Mouse (Mus musculus) liver (tissue): Measurements from ENCODE around the gene Foxs1.

Experiments
- DNase-seq: peaks from one replicate; pipeline ENCODE4 v3.0.0-alpha.2; 2020; ENCODE audit warnings: mixed read lengths

Gene Foxs1

GRCm38 (mm10) chr2:152933048-152933447 is at the start of gene Foxs1:
Gene Foxs1, minus strand, starts transcription at chr2:152933208.
- DNase-seq: peak; percentile 26

GRCm38 (mm10) chr2:152976991-152977390 is 44.0 kb upstream of the Foxs1 start:
- DNase-seq: no peak

DNA sequence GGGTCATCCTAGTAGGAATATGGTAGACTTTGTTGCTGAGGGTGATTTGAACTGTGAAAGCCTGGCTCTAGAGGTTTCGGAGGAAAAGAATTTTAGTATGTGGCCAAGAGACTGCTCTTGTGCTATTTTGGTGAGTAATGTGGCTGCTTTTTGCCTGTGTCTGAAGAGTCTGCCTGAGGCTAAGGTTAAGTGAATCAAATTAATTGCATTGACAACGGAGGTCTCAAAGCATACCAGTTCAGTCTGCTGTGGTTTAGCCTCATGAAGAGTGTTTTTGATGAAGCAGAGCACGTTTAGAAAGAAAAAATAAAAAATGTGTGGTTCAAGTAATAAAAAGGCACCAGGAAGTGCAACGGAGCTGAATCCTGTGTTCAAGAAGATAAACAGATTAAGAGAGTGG is 32.5 kb upstream of the Foxs1 start:
- no peak for DNase-seq

- DNase-seq: peak; percentile 44
Measured at GRCm38 (mm10) chr2:152962091-152962793, 29.2 kb upstream of the Foxs1 start, which contains the start of gene Ttll9. Gene Ttll9, plus strand, starts transcription at chr2:152962485.

- DNase-seq: no peak
Measured at GRCm38 (mm10) chr2:152958116-152958515, 25.1 kb upstream of the Foxs1 start.

- no peak for DNase-seq
Measured at GRCm38 (mm10) chr2:152951850-152952720, 19.1 kb upstream of the Foxs1 start.

DNA sequence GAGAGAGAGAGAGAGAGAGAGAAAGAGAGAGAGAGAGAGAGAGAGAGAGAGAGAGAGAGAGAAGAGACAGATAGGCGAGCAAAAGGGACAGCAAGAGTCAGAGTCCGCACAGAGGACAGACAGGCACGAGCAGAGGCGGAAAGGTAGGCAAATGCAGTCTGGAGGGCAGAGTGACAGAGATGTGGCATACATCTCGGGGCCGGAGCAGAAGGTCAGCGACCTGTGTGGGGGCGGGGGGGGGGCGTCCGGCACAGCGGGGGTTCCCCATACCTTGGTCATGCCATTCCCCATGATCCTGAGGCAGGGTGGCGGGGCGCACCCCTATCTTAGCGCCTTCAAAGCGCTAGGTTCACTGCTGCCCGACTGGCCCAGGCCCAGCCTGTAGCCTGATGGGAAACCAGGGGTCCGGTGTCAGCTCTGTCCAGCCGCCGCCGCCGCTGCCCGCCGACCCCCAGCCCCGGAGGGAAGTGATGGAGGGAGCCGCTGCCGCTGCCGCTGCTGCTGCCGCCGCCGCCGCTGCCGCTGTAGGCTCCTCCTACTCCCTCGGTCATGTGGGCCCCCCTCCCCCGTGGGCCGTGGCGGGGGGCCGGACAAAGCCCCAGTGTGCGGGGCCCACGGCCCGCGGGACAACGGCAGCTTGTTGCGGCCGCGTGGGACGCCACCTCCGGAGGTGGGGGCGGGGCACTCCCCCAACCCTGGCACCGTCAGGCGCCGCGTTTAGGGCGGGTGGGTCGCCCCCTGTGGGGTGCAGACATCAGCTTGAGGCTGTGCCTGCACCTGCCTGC is 18.2 kb upstream of the Foxs1 start, which contains the start of gene Dusp15:
Gene Dusp15, minus strand, starts transcription at position 634 of the 785 bp plus-strand sequence.
- DNase-seq: no peak

- no peak for DNase-seq
Measured at GRCm38 (mm10) chr2:152950358-152951064, 17.5 kb upstream of the Foxs1 start.

- no peak for DNase-seq
Measured at GRCm38 (mm10) chr2:152948438-152949020, 15.5 kb upstream of the Foxs1 start.

DNA sequence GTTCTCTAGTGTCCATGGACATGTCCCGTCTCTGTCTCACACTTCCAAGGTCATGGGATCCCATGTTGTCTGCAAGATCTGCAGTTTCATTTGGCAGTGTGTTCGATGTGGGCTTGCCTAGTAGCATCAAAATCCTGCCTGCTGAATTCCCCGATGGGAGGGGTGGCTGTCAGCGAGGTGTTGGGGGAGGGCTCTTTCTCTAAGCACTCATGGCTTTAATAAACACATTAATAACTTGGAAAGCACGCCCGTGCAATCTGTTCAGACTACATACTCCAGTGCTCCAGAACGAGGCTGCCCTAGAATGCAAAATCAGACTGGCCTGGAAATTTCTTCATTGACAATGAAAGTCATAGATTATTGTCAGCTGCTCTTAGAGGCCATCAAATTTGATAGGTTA is 14.1 kb upstream of the Foxs1 start:
- DNase-seq: no peak

GRCm38 (mm10) chr2:152944013-152944412 is 11.0 kb upstream of the Foxs1 start:
- DNase-seq: no peak

- DNase-seq: no peak
Measured at GRCm38 (mm10) chr2:152943568-152943967, 10.6 kb upstream of the Foxs1 start.

GRCm38 (mm10) chr2:152942898-152943515 is 10.0 kb upstream of the Foxs1 start:
- no peak for DNase-seq

DNA sequence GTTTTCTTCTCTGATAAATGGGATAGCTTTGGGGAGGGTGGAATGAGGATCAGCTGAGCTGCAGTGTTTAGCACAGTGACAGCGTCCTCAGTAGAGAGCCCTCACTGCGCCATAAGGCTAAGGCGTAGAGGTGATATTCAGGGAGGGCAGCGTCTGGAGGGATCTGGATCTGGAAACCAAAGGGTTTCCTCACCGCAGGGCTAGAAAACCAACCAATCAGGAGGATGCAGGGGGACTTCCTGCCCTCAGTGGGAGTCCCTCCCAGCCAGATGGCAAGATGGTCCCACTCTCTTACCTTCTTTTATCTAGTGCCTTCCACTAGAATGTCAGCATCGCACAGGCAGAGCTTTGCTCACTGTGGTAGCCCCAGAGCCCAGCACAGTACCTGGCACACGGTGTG is 8.8 kb upstream of the Foxs1 start:
- no peak for DNase-seq

DNA sequence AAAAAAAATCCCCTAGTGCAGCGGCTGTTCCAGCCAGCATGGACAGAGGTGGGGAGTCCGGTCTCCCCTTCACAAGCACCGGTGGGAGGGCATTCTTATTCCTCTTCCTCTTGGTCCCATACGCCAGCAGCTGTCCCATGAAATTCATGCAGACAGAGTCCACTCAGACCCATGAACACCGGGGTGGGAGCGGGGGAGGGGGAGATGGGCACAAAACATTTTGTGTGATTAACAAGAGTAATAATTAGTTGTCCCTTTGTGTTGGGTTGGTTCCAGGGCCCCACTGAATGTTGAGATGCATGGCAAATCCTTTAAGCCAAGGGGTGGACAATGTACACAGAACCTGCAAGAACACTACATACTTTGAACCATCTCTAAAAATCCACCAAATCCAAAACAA is 8.1 kb upstream of the Foxs1 start:
- DNase-seq: no peak

DNA sequence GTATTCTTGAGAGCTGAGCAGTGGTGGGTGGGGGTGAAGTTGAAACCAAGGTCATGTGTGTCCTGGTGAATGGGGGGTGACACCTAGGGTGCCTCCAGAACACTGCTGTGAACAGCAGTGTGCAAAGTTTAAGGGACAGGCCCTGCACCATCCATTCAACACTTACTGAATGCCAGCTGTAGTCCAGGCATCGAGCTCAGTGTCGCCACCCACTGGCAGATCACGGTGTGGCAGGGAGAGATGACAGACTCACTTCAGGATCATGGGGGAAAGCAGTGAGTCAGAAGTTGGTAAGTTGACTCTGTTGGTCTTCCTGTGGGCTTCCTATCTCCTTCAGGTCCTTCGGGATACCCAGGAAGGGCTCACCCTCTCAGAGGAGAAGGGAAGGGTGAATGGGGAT is 6.8 kb upstream of the Foxs1 start:
- DNase-seq: peak; percentile 59

DNA sequence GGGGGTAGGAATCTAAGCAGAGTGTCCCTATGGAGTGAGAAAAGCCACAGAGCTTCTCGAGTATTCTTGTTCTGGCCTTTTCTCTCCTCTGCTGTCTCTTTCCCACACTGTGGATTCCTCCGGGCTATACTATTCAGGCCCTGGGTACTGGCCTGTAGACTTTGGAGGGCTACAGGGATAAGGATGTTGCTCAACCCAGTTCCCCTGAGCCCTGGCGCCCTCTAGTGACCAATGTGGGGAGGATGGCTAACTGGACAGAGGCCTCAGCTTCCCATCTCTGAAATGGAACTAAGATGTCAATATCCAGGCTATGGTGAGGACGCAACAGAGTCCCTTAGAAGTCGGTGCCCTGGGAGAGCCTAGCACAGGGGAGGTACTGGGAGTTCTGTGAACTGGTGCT is 606 bp upstream of the Foxs1 start:
- peak; percentile 69 for DNase-seq

GRCm38 (mm10) chr2:152931456-152932160 is 1.4 kb downstream of the Foxs1 start:
- no peak for DNase-seq

DNA sequence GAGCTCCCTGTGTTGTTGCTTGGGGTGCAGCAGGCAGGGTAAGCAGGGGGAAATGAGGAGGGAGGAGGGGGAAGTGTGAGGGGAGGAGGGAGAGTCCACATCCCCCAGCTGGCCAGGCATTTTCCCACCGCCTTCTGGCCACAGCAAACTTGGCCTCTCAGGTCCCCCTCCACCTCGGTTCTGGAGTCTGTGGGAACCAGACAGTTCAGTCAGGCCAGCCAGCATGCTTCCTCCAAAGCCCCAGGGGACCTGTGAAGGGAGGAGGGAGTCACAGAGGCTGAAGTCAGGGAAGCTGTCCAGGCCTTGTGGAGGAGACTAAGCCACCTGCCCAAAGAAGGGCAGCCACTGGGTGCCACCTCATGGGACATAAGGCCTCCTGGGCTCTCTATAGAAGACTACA is 2.7 kb downstream of the Foxs1 start:
- no peak for DNase-seq

- DNase-seq: no peak
Measured at GRCm38 (mm10) chr2:152928988-152929370, 4.0 kb downstream of the Foxs1 start.
